ENCODE assay signal across 28 mouse cellular contexts in genomic region chr12:55426300-55426699, GRCm38 (mm10).
"Had no signal": no experiment of that assay in that cellular context is flagged by ENCODE, and none has a peak within 500 bp of the region (broad histone marks: within the 10 kb centered on the region; RNA-seq: fewer than 3 reads in every experiment).

No protein-coding gene starts in this region.

- ATAC-seq: forebrain, embryonic 13.5 days; forebrain, embryonic 14.5 days; forebrain, embryonic 15.5 days; forebrain, embryonic 16.5 days; forebrain, postnatal 0 days had no signal

- H3K27ac ChIP-seq: embryonic facial prominence, embryonic 10.5 days; embryonic facial prominence, embryonic 12.5 days; embryonic facial prominence, embryonic 13.5 days; embryonic facial prominence, embryonic 15.5 days; forebrain, embryonic 10.5 days; forebrain, embryonic 12.5 days; forebrain, embryonic 13.5 days; forebrain, embryonic 15.5 days; gastrocnemius, adult 2 months; heart, adult 2 months had no signal

- H3K4me2 ChIP-seq: embryonic facial prominence, embryonic 12.5 days; embryonic facial prominence, embryonic 13.5 days; embryonic facial prominence, embryonic 15.5 days; forebrain, embryonic 12.5 days; forebrain, embryonic 13.5 days; forebrain, embryonic 15.5 days had no signal

- H3K4me3 ChIP-seq: embryonic facial prominence, embryonic 10.5 days; embryonic facial prominence, embryonic 12.5 days; embryonic facial prominence, embryonic 13.5 days; embryonic facial prominence, embryonic 15.5 days; erythroblast, embryonic 14.5 days; forebrain, embryonic 10.5 days; forebrain, embryonic 12.5 days; forebrain, embryonic 13.5 days; forebrain, embryonic 15.5 days; gastrocnemius, adult 2 months; heart, adult 2 months had no signal

- H3K27me3 ChIP-seq: embryonic facial prominence, embryonic 12.5 days; embryonic facial prominence, embryonic 13.5 days; embryonic facial prominence, embryonic 15.5 days; forebrain, embryonic 12.5 days; forebrain, embryonic 13.5 days; forebrain, embryonic 15.5 days had no signal

- H3K36me3 ChIP-seq: embryonic facial prominence, embryonic 12.5 days; embryonic facial prominence, embryonic 15.5 days; forebrain, embryonic 10.5 days; forebrain, embryonic 12.5 days; forebrain, embryonic 15.5 days had no signal

- H3K9ac ChIP-seq: embryonic facial prominence, embryonic 12.5 days; embryonic facial prominence, embryonic 13.5 days; embryonic facial prominence, embryonic 15.5 days; forebrain, embryonic 12.5 days; forebrain, embryonic 13.5 days; forebrain, embryonic 15.5 days; forebrain, postnatal 0 days had no signal

- DNase-seq: cerebellum, adult 8-10 months; cerebellum, adult 9-10 months; cerebellum, adult 9-11 months; cerebellum, postnatal 10 days; cerebellum, postnatal 14 days; cerebellum, postnatal 25 days; cerebellum, postnatal 36 days; embryo, embryonic 11 days; forebrain, postnatal 0 days; gastrocnemius, adult 2 months; gastrocnemius, postnatal 10 days; gastrocnemius, postnatal 14 days; gastrocnemius, postnatal 25 days; gastrocnemius, postnatal 36 days; heart, adult 11 months; heart, adult 18-20 months; heart, adult 2 months had no signal

- H3K9me3 ChIP-seq: embryonic facial prominence, embryonic 10.5 days; embryonic facial prominence, embryonic 12.5 days; embryonic facial prominence, embryonic 13.5 days; embryonic facial prominence, embryonic 15.5 days; forebrain, embryonic 10.5 days; forebrain, embryonic 12.5 days; forebrain, embryonic 13.5 days; forebrain, embryonic 15.5 days had no signal

- H3K4me1 ChIP-seq: embryonic facial prominence, embryonic 10.5 days; embryonic facial prominence, embryonic 12.5 days; embryonic facial prominence, embryonic 13.5 days; embryonic facial prominence, embryonic 15.5 days; forebrain, embryonic 10.5 days; forebrain, embryonic 12.5 days; forebrain, embryonic 13.5 days; forebrain, embryonic 15.5 days had no signal
